Mouse (Mus musculus) ovary, postnatal 36 days (tissue): ENCODE measurements around the gene Msh6.
"Not testable (repeated sequence)": the region's sequence is repeated elsewhere in the genome, so short reads cannot be mapped to it uniquely, and the experiment has no call there.

Experiments
- DNase-seq: peaks from one replicate; pipeline ENCODE4 v3.0.0; 2022; ENCODE audit warnings: low spot score, mixed read lengths

Gene Msh6

DNA sequence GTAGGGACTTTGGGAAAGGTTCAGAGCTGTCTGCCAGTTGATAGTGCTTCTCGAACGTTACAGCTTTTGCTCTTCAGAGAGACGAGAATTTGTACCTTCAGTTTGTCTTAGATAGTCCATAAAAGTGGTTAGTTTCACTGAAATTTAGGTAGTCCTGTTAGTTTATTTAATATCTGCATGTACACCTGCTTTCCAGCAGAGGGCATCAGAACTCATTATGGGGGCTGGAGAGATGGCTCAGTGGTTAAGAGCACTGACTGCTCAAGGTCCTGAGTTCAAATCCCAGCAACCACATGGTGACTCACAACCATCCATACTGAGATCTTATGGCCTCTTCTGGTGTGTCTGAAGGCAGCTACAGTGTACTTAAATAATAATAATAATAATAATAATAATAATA is 7.2 kb downstream of the Msh6 start:
- no peak for DNase-seq

DNA sequence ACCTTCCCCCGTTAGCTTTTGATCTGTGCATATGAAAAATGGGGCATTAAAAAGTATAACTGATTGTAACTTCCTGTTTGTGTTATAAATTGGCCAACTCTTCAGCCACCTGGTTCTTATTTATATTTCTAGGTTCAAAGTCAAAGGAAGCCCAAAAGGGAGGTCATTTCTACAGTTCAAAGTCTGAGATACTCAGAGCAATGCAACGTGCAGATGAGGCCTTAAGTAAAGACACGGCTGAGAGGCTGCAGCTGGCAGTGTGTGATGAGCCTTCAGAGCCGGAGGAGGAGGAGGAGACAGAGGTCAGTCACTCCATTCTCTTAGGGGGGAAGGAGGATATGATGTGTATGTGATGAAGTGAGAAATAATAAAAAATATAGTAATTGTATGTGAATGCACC is 8.5 kb downstream of the Msh6 start:
- no peak for DNase-seq

DNA sequence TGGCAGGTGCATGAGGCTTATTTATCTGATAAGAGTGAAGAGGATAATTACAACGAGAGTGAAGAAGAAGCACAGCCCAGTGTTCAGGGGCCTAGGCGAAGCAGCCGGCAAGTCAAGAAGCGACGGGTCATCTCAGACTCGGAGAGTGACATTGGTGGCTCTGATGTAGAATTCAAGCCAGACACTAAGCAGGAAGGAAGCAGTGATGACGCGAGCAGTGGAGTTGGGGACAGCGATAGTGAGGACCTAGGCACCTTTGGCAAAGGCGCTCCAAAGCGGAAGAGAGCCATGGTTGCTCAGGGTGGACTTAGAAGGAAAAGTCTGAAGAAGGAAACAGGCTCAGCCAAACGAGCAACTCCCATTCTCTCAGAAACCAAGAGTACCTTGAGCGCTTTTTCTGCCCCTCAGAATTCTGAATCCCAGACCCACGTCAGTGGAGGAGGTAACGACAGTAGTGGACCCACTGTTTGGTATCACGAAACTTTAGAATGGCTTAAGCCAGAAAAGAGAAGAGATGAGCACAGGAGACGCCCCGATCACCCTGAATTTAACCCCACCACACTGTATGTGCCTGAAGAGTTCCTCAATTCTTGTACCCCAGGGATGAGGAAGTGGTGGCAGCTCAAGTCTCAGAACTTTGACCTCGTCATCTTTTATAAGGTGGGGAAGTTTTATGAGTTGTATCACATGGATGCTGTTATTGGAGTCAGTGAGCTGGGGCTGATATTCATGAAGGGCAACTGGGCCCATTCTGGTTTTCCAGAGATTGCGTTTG is 9.8 kb downstream of the Msh6 start:
- DNase-seq, result no peak

DNA sequence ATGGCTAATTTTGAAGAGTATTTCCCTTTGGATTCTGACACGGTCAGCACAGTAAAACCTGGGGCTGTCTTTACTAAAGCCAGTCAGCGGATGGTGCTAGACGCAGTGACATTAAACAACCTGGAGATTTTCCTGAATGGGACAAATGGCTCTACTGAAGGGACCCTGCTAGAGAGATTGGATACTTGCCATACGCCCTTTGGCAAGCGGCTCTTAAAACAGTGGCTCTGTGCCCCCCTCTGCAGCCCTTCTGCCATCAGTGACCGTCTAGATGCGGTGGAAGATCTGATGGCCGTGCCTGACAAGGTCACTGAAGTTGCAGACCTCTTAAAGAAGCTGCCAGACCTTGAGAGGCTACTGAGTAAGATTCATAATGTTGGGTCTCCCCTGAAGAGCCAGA is 11.1 kb downstream of the Msh6 start:
- DNase-seq, result no peak

DNA sequence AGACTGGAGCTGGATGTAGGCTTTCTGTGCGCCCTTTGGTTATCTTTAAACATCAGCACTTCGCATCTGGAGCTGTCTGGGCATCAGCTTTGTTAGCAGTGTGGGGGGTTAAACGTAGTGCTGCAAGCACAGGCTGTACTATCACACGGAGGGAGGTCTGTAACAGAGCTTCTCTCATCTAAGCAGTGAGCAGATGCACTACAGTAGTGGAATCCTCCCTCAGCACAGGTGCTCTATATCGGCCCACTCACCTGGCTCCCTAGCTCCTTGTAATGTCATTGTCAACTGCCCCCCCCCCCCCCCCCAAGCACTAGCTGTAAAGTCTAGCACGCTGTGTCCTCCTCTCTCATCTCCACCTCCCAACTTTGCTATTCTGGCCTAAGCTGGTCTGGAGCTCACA is 12.6 kb downstream of the Msh6 start:
- no peak for DNase-seq

DNA sequence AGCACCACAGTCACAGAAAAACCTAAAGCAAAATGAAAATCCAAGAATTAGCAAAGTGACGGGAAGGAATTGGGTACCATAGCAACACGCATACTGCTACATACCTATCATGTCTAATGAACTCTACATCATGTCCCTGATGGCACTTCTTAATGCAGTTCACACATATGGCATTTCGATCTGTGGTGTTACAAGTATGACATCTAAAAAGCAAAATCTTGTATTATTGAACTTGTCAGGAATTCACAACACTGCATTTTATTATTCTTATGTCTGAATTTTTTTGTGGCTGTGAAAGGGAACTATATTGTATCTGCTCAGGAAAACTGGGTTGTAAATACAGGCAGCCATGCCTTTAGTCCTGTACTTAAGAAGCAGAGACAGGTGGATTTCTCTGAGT is 17.3 kb downstream of the Msh6 start:
- DNase-seq, result no peak

DNA sequence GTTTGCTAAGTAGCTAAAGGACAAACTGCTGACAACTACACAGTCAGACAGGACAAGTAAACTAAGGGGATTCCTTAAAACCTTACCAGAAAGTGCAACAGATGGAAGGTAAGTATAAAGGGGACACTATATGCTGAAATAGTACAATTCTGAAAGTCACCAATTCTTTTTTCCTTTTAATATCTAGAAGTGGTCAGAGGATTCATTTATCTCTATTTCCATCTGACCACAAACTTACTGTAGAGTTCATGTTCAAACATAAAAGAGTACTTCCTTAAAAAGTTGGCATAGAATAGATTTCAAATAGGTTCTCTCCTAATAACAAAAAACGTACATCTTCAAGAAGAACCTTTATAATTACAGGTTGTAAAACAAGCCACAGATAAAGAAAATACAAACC is 18.5 kb downstream of the Msh6 start:
- DNase-seq, result no peak

DNA sequence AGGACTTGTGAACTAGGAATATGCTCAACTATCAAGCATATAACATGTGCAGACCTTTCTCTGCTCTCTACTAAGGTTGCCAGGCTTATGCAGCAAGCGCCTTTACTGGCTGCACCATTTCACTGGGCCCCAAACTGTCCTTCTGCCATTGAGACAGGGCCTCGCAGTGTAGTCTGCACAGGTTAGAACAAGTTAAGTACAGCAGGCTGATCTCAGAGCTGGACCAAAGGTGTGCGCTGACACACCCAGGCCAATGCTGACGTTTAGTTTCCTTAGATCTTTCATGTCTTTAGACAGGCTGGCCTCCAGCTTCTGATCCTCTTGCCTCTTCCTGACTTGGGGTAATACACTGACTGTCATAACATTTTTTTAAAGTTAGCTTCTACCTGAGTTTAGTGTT is 22.9 kb downstream of the Msh6 start:
- no peak for DNase-seq

DNA sequence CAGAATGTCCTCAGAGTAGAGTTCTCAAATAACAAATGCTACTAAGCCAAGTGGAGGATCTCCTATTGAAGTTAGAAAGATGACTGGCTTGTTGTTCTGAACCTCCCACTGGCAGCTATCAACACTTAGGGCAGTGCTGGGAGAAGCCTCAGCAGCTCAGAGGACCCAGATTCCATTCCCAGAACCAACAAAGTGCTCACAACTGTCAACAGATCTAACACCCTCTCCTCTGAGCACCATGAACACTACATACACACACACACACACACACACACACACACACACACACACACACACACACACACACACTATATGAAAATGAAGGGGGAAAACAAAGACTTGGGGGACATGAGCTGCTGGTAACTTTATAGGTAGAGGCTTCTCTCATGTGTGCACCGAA is 30.0 kb downstream of the Msh6 start:
- DNase-seq, result no peak

DNA sequence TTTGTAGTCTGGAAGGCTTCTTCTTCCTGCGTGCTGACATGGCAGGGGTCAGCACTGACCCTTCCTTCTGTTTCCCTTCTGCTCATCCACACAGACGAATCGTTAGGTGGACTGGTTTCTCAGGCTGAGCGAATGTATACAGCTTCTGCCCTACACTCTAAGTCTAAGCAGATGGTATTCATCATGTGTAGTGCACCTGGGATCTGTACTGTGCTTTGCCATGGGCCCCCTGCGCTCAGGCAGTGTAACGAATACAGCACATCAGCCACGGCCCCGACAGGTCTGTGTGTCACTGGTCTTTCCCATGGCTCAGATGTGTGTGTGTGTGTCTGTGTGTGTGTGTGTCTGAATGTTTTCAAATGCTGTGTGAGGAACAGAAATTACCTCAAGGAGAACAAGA is 32.1 kb downstream of the Msh6 start:
- no peak for DNase-seq

DNA sequence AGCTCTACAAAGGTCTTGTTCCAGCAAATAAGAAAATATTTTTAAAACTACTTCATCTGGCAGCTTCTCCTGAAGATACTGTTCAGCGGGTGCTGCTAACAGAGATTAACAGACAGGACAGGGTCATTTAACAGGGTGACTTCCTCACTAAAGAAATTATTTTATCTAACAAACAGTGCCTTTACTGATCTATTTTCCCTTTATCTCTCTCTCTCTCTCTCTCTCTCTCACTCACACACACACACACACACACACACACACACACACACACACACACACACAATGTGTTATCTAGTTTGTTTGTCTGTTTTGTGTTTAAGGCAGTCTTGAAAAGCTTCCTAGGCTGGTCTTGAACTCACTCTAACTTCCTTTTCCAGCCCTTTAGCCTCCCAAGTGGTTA is 39.6 kb downstream of the Msh6 start:
- DNase-seq, result no peak

DNA sequence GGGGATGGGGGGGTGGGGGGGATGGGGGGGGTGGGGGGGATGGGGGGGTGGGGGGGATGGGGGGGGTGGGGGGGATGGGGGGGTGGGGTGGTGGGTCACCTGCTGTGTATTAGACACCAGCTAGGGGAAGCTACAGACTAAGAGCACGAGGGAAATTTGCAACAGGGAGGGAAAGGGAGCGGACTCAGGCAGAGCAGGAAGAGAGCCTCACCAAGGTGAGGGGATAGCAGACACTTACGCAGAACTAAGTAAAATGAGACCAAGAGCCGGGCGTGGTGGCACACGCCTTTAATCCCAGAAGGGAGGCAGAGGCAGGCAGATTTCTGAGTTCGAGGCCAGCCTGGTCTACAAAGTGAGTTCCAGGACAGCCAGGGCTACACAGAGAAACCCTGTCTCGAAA is 41.2 kb downstream of the Msh6 start:
- DNase-seq, result not testable (repeated sequence)

DNA sequence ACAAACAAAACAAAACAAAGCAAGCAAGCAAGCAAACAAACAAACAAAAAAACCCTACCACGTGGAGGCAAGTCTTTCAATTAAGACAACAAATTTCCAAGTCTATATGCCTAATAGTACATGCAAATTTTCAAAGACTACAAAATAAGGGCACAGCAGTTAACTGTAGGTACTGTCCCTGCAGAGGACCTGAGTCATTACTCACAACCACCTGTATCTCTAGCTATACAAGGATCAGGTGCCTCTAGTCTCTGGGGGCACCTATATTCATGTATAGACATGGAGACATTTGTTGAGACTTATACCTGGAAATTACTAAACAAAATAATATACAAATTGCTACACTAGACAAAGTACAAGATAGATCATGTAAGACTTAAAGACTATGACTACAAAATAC is 49.1 kb downstream of the Msh6 start:
- no peak for DNase-seq

DNA sequence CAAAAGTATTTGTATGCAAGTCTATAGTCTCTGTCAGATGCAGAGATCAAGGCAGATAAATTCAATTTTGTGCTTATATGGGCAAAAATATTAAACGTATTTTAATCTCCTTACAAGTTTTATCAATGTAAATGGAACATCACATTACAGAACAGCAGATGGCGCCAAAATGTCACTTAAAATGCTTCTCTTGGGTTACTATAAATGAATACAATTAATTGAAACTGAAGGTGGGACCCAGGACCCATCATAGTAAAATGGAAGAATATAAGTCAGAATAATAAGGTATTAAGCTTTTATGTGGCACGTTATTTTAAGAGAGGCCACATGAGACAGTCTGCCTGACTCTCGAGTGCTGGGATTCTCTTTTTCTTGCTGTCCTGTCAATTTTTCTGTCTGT is 50.4 kb downstream of the Msh6 start:
- DNase-seq, result no peak

DNA sequence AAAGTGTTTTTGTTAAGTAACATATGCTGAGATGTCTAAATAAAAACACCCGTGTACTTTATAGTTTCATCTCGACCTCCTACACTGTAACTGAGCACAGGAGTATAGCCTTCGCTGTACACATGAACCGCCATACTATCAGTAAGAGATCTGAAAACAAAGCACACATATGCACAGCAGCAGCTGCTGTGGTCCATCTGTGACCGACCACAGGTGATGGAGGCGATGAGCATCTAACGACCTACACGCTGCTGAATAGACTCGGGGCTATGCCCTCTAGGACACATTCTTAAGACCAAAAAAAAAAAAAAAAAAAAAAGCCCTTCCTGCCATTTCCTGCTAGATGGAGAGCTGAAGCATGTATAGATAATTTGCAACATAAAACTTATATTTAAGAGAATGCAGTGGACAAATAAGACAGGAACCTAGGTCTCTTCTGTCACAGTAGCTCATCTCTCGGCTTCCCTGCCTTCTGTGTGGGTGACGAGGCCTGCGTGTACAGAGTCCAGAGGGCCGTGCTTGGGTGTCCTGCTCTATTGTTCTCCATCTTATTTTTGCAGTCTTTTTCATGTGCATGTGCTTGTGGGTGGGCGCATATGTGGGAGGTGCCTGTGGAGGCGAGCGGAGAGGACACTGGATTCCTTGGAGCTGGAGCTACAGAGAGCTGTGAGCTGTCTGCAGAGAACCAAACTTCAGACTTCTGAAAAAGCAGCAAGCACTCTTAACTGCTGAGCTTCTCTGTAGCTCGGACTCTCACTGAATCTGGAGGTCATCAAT is 54.5 kb downstream of the Msh6 start:
- DNase-seq, result no peak

DNA sequence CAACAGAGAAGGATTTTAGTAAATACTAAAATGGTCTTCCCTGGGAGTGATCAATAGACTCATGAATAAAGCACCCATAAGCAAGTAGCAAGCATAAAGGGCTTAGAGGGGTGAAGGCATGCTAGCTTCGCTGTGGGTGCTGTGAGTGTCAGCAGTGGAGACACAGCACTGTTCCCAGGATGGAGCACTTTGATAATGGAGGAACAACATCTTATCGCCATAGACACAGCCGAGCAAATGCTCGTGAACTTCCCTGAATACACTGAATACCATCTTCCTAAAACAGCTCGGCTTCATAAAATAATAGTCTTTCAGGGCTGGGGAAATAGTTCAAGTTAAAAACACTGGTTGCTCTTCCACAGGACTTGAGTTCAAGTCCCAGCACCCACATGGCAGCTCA is 56.9 kb downstream of the Msh6 start:
- no peak for DNase-seq

DNA sequence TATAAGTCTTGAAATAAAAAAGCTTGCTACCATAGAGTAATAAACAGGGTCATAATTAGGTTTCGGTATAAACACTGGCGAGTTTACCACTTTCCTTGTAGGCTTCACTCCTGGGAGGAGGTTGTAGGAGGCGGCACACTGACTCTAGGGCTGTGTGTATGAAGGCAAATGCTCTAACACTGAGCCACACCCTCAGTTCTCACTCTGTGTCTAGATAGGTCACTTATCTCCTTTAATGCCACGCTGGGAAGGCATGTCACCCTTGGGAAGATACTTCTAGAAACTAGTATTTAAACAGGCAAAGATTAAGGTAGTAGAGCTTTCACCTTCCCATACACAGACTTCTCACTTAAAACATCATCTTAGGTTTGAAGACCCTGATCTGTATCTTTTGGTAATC is 59.6 kb downstream of the Msh6 start:
- no peak for DNase-seq
